Mouse (Mus musculus) adrenal gland, postnatal 36 days (tissue): ENCODE data around the gene Shisa7. TPM values are rescaled to one million over a fixed set of nuclear protein-coding genes. Genes with fewer than 3 reads are reported as not detected.

ENCODE experiments used
- DNase-seq, 2 experiments: peaks; one replicate each; pipeline ENCODE4 v3.0.0; 2021; ENCODE audit warnings: mixed read lengths in 1 of 2
- total RNA-seq, 2 experiments: library from RNA; stranded (reverse); gene quantifications; 2 replicates each; pipeline ENCODE4 v1.2.3; 2021

The Shisa7 gene
- total RNA-seq, 2 experiments from 2014 or later: 0.86 to 0.93 TPM

GRCm38 (mm10) chr7:4794631-4795168 lies 49.8 kb downstream of the Shisa7 start:
- no peak for DNase-seq

- no peak for DNase-seq
Observed at GRCm38 (mm10) chr7:4793674-4794073, 50.8 kb downstream of the Shisa7 start.

- peak in 1 of 2 experiments; percentile 19 for DNase-seq
Observed at GRCm38 (mm10) chr7:4793248-4793647, 51.2 kb downstream of the Shisa7 start.

- peak; percentile 95 to 96 for DNase-seq
Observed at GRCm38 (mm10) chr7:4792278-4793212, 52.0 kb downstream of the Shisa7 start, which contains the start of gene Rpl28. TSS of gene Rpl28 (plus strand) at chr7:4792874.

GRCm38 (mm10) chr7:4789436-4789935 lies 55.0 kb downstream of the Shisa7 start, which contains the start of gene Tmem238:
TSS of gene Tmem238 (minus strand) at chr7:4789656.
- peak; percentile 68 to 83 for DNase-seq

- peak; percentile 72 to 81 for DNase-seq
Observed at GRCm38 (mm10) chr7:4788499-4789435, 55.7 kb downstream of the Shisa7 start.

- no peak for DNase-seq
Observed at GRCm38 (mm10) chr7:4783667-4784268, 60.7 kb downstream of the Shisa7 start.

DNA sequence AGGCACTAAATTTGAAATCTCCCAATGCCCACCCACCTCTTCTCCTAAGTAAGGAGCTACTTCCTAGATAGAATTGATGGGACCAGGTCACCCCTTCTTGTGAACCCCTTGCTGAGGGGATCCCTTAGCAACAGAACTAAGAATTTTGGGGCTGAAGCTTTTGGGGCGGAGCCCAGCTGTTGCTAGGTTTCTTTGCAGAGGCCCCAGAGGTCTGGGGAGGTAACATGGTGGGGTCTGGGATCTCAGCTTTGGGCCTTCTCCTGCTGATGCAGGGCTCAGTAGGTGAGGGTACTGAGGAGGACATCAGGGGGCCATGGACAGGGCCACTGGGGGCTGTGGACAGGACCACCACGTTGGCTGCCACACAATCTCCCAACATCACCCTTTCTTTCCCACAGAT lies 61.7 kb downstream of the Shisa7 start, which contains the start of the genes Il11 and Tmem190:
Gene Il11 (minus strand): TSS at position 101 of the 400 bp plus-strand sequence.
Gene Tmem190 (plus strand): TSS at position 179 of the 400 bp plus-strand sequence.
- no peak for DNase-seq

DNA sequence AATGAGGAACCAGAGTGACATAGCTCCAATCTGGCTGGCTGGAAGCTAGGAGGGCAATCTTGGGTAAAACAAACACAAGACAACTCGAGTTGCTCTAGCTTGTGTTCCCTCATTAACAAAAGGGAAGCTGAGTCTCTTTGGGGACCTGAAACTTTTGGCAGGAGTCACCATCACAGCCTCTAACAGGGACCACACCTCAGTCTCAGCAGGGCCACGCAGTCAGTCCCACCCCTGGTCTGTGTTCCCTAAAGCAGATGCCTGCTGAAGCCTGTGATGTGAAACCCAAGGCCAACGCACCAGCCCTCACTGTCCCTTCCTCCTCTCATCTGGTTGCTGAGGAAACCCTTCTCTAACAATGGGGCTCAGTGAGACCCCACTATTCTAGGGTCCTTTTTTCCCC lies 62.4 kb downstream of the Shisa7 start:
- DNase-seq: no peak

DNA sequence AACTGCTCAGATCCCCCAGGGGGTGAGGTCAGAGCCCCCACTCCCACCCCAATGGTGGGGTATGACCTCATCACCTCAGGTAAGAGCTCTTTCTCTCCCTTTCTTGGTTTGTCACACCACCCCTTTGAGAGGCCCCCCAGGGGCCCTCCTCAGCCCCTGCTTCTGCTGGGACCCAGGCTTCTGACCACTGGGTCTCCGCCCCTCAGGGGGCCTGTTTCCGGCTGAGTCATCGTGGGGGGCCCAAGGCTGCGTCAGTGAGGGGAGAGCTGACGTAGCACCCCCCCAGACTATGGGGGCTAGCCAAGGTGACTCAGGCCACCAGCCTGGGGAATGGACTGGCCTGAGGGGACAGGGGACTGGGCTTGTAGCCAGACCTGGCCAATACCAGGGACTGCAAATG lies 64.6 kb downstream of the Shisa7 start:
- DNase-seq: no peak

- no peak for DNase-seq
Observed at GRCm38 (mm10) chr7:4777851-4778637, 66.5 kb downstream of the Shisa7 start.

DNA sequence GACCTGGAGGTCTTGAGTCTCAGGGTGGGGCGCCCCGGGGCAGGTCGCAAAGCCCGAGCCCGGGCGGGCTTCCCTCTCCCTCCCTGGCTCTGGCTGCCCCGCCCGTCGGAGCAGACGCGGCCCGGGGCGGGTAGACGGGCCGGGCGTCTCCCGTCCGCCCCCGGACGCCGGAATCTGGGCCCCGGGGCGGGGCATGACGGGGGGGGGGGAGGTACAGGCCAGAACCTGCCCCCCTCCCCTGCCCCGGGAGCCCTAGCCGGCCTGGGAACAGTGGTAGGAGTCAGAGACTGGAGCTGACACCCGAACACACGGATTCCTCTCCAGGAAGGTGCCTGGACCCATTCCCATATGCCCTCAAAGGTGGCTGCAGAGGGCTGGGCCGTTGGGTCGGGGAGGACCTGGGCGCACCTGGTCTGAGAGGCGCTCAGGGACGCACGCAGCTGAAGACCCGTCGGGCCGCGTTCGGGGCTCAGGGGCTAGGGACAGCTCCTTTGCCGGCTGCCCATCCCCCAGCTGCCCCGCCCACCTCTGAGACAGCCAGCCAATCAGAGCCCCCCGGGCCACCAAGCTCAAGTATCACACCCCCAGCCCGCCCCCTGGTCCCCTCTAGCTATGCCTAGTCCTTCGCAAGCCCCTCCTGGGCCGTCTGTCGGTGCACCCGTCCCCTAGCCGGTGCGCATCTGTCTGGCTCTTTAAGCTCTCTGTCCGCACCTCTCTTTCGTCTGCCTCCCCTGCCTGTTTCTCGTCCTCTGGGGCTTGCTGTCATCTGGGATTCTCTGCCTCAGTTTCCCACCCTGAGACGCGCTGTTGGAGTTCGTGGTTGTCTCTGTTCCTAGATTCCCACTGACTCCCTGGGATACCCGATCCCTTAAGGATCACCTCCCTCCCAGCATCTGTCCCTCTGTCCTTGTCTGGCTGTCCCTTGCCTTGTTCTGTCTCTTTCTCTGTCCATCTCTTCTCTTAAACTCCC lies 67.3 kb downstream of the Shisa7 start:
- peak; percentile 67 to 80 for DNase-seq

- DNase-seq: no peak
Observed at GRCm38 (mm10) chr7:4776131-4776530, 68.4 kb downstream of the Shisa7 start.

Other genes starting within 250 kb of the Shisa7 start
- gene Ptprh, start 240.7 kb downstream of the Shisa7 start, total RNA-seq: not detected
- 1 to 10 TPM; 5.9 to 8.2 TPM for gene Tmem86b, start 213.3 kb downstream of the Shisa7 start, total RNA-seq
- 10 to 100 TPM; 82.6 to 89.5 TPM for gene Ppp6r1, start 185.7 kb downstream of the Shisa7 start, total RNA-seq
- 10 to 100 TPM; 47.8 to 50.7 TPM for gene Hspbp1, start 159.6 kb downstream of the Shisa7 start, total RNA-seq
- 1 to 10 TPM; 6.6 to 8.0 TPM for gene Brsk1, start 154.1 kb downstream of the Shisa7 start, total RNA-seq
- gene Tmem150b, start 119.4 kb downstream of the Shisa7 start, total RNA-seq: under 1 TPM; 0.16 to 0.43 TPM
- 10 to 100 TPM; 30.5 to 34.6 TPM for gene Kmt5c, start 104.6 kb downstream of the Shisa7 start, total RNA-seq
- gene Cox6b2, start 91.6 kb downstream of the Shisa7 start, total RNA-seq: 1 to 10 TPM; 7.5 to 7.8 TPM
- not detected for gene Fam71e2, start 73.4 kb downstream of the Shisa7 start, total RNA-seq
- under 1 TPM; 0.13 to 0.56 TPM for gene Il11, start 61.8 kb downstream of the Shisa7 start, total RNA-seq
- not detected for gene Tmem190, start 61.8 kb downstream of the Shisa7 start, total RNA-seq
- gene Tmem238, start 55.0 kb downstream of the Shisa7 start, total RNA-seq: 10 to 100 TPM in 1 of 2 experiments, 1 to 10 TPM in 1; 8.2 to 15.0 TPM
- 1,000 to 10,000 TPM in 1 of 2 experiments, 100 to 1,000 TPM in 1; 989 to 1,001 TPM for gene Rpl28, start 51.8 kb downstream of the Shisa7 start, total RNA-seq
- gene Ube2s, start 32.1 kb downstream of the Shisa7 start, total RNA-seq: 100 to 1,000 TPM; 123 to 125 TPM
- 10 to 100 TPM in 1 of 2 experiments, 1 to 10 TPM in 1; 9.2 to 23.4 TPM for gene Isoc2b, start 25.6 kb upstream of the Shisa7 start, total RNA-seq
- gene Isoc2a, start 32.5 kb upstream of the Shisa7 start, total RNA-seq: 10 to 100 TPM; 23.5 to 47.3 TPM
- not detected for gene Gm36210, start 61.8 kb upstream of the Shisa7 start, total RNA-seq
- gene Zfp628, start 70.5 kb upstream of the Shisa7 start, total RNA-seq: 10 to 100 TPM; 13.7 to 15.5 TPM
- 10 to 100 TPM in 1 of 2 experiments, 1 to 10 TPM in 1; 7.1 to 11.5 TPM for gene Nat14, start 77.3 kb upstream of the Shisa7 start, total RNA-seq
- gene Ssc5d, start 81.1 kb upstream of the Shisa7 start, total RNA-seq: 1 to 10 TPM; 1.7 to 2.7 TPM
- gene Sbk2, start 119.7 kb upstream of the Shisa7 start, total RNA-seq: under 1 TPM; 0.36 to 0.89 TPM
- under 1 TPM; 0.23 to 0.50 TPM for gene Sbk3, start 126.5 kb upstream of the Shisa7 start, total RNA-seq
- 10 to 100 TPM; 16.5 to 16.8 TPM for gene Zfp579, start 151.5 kb upstream of the Shisa7 start, total RNA-seq
- gene Zfp524, start 169.7 kb upstream of the Shisa7 start, total RNA-seq: 10 to 100 TPM in 1 of 2 experiments, 1 to 10 TPM in 1; 8.7 to 14.0 TPM
- gene Fiz1, start 170.0 kb upstream of the Shisa7 start, total RNA-seq: 10 to 100 TPM; 23.5 to 31.5 TPM
- not detected for gene Gm44973, start 170.8 kb upstream of the Shisa7 start, total RNA-seq
- gene Zfp865, start 175.7 kb upstream of the Shisa7 start, total RNA-seq: 10 to 100 TPM; 22.1 to 24.1 TPM
- gene Ccdc106, start 175.9 kb upstream of the Shisa7 start, total RNA-seq: 1 to 10 TPM in 1 of 2 experiments, under 1 TPM in 1; 0.96 to 1.4 TPM
- not detected for gene 4632433K11Rik, start 189.4 kb upstream of the Shisa7 start, total RNA-seq
- 1 to 10 TPM; 3.8 to 4.5 TPM for gene Zfp784, start 193.8 kb upstream of the Shisa7 start, total RNA-seq
- 1 to 10 TPM; 6.4 to 9.3 TPM for gene Zfp580, start 206.8 kb upstream of the Shisa7 start, total RNA-seq
- 100 to 1,000 TPM; 143 to 180 TPM for gene U2af2, start 217.4 kb upstream of the Shisa7 start, total RNA-seq
- gene Epn1, start 235.5 kb upstream of the Shisa7 start, total RNA-seq: 100 to 1,000 TPM; 146 to 155 TPM